Mouse (Mus musculus): ENCODE data around the gene Nqo2. TPM values are rescaled to one million over a fixed set of nuclear protein-coding genes. Genes with fewer than 3 reads are reported as not detected.
A peak's percentile ranks its signal among the peaks of the same experiment; 100 is the strongest.
"Not testable (repeated sequence)": the region's sequence is repeated elsewhere in the genome, so short reads cannot be mapped to it uniquely, and the experiment has no call there.

Gene Nqo2
- 93.7 and 94.6 TPM in 2 replicates for total RNA-seq (2015)
- total RNA-seq (2017), result 77.5 and 81.5 TPM in 2 replicates

DNA sequence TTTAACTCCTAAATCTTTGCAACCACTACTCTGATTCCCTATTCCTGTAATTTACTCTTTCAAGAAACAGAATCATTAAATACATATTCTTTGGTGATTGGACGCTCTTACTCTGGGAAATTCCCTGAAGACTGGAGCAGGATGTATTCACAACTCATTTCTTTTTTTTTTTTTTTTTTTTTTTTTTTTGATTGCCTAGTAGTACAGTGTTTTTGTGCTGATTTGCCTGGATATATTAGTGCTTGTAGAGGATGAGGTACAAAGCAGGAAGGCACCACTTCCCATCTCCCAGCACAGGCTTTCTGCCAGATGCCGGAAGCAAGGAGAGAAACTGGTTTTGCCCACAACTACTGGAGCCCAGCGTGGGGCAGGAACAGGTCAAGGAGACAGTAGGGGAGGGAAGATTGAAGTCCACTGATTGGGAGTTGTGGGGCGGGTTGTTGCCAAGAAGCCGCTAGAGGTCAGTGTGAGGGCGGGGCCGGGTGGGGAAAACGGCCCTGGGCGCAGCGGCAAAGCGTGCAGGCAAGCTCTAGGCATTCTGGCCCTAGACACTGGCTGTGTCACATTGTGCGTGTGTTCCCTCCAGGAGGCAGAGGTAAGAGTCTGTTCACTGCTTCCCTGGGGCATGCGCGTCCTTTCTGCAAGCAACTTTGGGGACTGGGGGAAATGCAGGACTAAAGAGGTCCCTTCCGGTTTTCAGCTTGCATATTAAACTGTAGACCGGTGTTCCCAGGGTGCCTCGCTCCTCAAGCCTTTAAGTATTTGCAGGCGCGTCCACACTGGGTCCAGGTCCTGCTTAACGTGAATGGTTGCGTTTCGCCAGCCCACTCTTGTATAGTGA, at the start of gene Nqo2:
Gene Nqo2 (plus strand): TSS at position 482 of the 841 bp plus-strand sequence.
- ATAC-seq (ENCODE audit: poor library complexity, severe bottlenecking), result peak; percentile 74

DNA sequence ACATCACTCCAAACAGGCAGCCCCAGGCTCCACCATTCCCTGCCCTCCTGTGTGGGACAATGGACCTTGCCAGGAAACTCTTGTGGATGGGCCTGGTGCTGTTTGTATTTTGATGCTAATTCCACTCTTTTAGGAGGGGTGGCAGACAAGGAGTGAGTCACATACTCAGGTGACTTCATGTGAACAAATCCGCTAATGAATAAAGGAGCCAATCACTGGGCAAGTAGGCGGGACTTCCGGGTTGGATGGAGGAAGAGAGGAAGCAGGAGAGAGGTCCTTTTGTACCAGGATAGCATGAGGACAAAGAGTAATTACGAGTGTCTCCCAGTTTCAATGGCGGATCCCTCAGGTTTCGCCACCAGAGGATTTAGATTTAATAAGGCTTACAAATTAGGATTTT, 43.4 kb upstream of the Nqo2 start:
- ATAC-seq (ENCODE audit: poor library complexity, severe bottlenecking), result no peak

DNA sequence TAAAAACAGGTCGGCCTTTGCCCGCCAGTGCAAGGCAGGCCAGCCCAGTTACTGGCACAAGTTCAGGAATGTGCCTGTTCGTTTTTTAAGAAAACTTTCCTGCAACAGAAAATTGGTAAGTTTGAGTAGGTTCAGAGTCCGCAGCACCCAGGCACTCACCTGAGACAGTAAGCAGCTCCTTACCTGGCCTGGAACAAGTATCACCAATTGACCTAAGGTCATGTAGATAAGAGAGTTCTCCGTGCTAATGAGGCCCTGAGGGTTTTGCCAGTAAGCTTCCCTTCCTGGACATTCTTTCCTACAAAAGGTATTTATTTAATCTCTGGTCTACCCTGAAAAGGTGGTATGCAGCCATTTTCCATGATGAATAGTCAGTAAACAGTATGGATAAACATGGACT, 42.8 kb upstream of the Nqo2 start:
- no peak for ATAC-seq (ENCODE audit: poor library complexity, severe bottlenecking)

DNA sequence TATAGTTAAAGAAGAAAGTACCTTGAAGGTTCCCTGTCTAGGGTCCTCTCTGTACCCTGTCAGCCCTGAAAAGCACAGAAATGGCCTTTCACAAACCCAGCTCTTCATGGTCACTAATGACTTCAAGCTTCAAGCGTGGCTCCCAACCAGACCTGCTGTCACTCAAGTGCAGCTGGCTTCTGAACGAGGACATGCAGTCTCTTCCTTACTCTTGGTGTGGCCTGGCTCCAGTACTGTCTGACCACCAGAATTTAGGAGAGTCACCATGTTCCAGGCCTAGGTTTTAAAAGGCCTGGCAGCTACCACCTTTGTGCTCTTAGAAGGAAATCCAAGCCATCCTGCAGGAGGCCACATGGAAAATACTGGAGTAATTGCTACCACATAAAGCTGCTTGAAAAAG, 34.2 kb upstream of the Nqo2 start:
- no peak for ATAC-seq (ENCODE audit: poor library complexity, severe bottlenecking)

DNA sequence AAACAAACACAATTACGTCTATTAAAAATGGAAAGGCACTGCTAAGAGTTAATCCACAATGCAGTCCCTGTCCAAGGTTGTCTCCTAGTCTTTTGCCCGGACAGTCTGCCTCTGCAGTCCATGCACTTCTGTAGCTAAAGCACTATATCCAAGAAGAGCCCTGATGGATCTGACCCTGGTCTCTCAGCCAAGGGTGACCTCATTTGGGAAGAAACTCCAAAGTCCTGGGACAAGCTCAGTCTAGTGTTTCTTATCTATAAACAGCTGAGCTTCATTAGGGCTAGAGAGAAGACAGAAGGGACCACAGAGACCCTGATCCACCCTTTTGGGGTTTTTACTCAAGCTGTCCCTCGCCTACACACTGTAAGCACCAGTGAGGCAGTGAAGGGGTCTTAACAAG, 33.6 kb upstream of the Nqo2 start:
- no peak for ATAC-seq (ENCODE audit: poor library complexity, severe bottlenecking)

DNA sequence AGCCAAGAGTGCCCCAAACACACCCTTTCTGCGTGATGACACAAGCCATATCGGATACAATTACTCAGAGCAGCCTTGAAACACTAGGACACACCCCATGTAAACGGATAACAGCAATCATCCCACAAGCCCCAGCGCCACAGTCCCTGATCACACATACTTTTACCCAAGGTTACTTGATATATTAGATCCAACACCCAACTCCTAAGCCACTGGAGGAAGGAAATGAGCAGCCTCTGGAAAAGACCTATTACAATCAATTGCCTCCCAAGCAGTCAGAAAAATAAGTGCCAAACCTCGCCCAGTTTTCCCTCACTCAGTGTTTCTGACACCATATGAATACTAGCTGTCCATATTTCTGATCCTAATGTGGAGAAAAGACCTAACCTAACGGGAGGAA, 29.7 kb upstream of the Nqo2 start:
- ATAC-seq (ENCODE audit: poor library complexity, severe bottlenecking), result no peak

DNA sequence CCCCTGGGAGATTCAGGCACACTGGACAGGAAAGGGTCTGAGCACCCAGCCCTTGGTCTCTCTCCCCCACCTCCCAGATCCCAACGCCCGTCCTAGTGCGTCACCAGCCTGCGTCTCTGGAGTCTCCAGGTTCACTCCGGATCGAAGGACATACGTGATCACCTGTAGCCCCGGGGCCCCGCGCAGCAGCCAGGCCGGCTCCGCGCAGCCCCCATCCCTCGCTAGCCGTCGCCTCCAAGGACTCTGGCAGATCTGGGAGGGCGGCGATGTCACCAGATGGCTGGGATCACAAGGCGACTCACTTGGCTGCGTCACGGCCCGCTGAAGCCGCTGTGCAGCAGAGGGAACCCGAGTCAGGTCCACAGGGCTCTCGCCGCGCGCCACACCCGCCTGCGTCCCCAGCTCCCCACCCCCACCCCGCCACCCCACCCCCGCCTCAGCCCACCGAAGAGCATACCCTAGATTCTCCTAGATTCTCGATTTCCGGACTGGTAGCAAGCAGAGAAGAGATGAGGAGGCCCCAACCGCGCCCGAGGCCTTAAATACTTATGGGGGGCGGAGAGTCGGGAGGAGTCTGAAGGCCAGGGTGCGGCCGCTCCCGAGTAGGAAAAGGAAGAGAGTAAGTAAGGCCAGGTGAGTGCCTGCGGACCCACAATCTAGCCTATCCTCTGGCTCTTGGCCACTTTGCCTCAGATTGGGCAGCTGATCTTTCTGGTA, 28.9 kb upstream of the Nqo2 start:
- no peak for ATAC-seq (ENCODE audit: poor library complexity, severe bottlenecking)

DNA sequence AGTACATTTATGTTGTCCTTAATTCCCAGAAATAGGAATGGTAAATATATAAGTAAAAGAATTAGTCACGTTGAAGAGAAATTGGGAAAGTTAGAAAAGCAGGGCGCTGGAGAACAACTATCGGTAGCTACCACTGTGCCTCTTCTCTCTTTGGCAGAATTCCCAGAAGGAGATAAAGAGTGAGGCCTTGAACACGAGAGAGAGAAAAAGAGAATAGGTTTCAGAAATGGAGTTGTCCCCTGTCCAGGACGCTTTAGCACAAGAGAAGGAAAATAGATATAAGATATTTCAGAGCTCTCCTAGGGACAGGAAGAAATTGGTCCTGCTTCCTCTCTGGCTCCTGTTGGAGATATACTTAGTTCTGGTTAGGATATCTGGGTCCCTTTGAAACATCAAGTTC, 27.3 kb upstream of the Nqo2 start:
- no peak for ATAC-seq (ENCODE audit: poor library complexity, severe bottlenecking)

DNA sequence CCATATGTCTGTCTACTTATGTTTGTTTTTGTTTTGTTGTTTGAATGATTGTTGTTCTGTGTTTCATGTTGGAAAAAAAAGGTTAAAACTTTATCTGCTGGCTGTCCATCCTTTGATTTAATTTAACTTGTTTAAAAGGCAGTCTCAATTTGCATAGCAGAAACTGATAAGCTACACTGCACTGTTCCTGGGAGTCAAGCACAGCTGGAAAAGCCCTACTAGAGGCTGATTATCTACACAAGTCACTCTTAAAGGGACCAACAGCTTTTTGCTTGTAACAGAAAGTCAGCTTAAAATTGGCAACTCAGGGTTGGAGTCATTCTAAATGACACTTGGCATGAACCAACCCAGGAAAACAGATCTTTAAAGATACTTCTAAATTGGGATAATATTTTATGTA, 26.9 kb upstream of the Nqo2 start:
- ATAC-seq (ENCODE audit: poor library complexity, severe bottlenecking), result not testable (repeated sequence)

DNA sequence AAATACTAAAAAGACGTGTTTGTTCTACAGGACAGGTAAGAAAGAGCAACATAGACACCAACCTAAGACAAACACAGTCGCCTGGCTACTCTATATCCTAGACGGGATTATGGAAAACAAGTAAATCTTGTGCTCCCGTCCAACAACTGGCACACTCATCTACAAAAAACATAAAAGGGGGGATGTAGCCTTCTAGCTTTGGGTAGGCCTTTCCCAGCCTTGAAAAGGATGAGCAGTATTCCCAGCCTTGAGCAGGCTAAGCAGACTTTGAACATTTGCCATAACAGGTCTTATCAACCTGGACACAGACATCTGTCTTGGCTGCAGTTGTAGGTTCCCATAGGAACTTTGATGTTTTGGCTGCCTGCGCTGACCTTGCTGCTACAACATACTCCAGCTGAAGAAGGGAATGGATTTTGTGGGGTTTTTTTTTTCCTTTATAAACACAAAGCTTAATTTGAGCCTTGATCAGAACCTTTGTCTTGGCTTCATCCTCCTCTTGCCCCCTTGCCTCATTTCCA, 23.1 kb upstream of the Nqo2 start:
- ATAC-seq (ENCODE audit: poor library complexity, severe bottlenecking), result no peak

DNA sequence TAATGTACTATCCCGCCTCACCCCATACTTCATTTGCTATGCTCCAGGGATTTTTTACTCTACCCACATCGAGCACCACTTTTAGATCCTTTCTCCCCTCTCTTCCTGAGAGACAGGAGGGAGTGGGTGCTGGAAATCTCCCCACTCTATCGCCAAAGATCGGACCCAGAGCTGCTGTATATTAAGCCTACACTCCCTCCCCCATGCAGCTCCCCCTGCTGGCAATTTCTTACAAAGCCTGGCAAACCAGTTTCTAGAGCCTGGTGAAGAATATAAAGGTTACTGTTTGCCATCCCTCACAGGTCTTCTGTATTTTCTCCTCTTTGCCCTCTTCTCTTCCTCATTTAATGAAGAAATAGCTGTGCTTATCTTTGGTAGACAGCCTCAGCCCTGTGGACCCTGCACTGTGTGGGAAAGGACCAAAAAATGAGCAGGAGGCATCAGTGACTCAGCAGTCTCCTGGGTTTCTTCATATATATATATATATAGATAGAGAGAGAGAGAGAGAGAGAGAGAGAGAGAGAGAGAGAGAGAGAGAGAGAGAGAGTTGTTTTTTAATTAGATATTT, 22.2 kb upstream of the Nqo2 start:
- no peak for ATAC-seq (ENCODE audit: poor library complexity, severe bottlenecking)

DNA sequence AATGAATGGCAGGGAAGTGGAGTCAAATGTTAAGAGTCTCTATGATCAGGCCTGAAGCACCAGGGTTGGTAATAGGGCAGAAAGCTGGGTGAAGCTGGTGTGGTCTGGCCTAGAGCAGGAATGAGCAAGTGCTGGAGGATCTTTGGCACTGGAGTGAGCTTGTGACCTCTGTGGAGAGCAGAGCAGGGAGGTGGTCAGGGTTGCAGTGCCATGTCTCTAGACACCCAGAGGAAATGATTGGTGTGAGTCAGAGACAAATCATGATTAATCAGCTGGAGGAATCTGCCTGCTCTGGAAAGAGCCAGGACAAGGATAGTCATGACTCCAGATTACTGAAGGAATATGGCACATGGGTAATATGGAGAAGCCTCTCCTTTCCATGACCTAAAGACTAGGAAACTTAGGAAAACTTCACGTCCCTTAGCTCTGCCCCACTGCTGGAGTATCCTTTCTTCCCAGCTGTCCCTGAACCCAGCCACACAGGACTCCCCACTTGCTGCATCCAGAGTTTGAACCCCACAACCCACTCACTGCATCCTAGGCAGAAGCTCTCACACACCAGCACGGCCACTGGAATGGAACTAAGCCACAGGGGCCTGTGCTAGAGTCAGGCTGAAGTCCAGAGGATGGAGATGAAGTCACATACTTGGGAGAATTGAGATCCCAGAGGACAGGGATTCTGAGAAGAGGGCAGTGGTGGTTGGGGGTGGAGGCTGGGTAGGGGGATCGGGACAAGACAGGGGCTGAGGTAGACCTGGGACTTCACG, 13.0 kb upstream of the Nqo2 start:
- no peak for ATAC-seq (ENCODE audit: poor library complexity, severe bottlenecking)

DNA sequence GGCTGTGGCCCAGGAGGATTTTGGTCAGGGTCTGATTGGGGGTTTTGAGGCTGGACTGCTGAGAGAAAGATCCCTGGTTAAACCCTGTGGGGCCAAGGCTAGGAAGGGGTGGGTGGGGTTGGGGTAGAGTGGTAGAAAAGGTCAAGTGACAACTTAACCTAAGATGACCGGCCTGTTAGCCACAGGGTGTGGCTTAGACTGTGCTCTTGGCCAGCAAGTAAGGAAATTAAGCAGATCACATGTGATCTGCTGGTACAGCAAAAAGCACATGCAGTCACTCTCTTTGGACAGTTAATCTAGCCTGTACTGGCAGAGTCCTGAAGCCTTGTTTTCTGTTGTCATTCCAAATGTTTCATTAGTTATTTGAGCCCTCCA, 12.4 kb upstream of the Nqo2 start:
- ATAC-seq (ENCODE audit: poor library complexity, severe bottlenecking), result no peak

DNA sequence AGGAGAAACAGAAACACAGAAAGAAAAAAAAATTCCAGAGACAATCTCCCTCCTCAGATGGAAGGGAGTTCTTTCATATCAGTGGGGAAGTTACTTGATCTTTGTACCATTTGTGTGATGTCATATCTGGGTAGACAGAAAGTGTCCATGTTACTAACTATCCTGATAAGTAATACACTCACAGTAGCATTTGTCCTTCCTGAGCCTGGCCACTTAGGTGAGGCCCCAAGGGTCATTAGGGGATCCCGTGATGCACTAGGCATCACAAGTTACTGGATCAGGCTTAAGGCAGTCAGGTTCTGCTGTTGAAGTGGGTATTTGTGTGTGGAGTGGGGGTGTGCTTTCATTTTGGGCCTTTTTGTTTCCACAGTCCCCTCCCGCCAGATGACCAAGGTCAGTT, 11.5 kb upstream of the Nqo2 start:
- no peak for ATAC-seq (ENCODE audit: poor library complexity, severe bottlenecking)

DNA sequence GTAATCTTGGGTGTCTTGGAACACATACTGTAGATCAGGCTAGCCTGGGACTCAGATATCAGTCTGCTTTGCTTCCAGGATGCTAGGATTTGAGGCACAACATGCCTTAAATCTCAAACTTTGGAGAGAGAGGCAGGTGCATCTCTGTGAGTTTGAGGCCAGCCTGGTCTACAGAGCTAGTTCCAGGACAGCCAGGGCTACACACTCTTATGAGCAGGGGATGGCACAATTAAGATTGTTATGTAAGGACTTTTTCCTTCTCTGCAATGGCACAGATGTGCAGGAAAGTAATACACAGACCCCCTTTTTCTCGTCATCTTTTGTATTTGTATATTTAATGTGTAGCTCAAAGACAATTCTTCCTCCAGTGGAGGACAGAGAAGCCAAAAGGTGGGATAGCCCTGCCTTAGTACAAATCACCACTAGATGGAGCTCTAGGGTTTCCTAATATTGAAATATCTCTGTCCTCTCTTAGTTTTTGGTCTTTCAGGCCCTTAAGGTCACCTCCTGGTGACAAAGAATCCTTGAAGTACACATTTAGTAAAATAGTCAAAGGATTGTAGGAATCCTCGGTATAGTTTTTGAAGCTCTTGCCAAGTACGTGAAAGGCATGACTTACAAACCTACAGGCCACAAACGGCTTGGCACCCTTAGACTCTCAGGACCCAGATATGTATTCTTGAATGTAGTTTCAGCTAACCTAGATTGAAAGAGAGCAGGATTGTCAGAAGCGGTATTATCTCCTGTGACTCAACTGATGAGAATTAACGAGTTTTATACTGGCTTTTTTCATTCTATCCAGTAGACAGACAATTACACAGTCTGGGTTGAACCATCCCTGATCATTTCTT, 7.7 kb upstream of the Nqo2 start:
- ATAC-seq (ENCODE audit: poor library complexity, severe bottlenecking), result peak; percentile 89

DNA sequence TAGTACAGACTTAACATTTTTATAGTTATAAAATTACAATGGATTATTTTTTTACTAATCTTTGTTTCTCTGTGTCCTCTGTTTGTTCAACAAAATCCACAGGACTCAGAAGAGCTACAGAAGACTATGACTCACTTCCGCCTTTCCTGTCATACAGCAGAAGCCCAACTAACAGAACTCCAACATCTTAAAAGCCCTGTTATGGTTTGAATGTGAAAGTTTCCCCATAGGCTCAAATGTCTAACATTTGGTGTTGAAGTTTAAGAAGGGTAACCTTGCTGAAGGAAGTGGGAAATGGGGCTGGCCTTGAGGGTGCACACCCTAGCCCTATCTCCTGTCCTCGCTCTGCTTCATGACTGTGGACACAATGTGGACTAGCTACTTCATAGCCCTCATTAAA, 4.7 kb upstream of the Nqo2 start:
- ATAC-seq (ENCODE audit: poor library complexity, severe bottlenecking), result no peak

DNA sequence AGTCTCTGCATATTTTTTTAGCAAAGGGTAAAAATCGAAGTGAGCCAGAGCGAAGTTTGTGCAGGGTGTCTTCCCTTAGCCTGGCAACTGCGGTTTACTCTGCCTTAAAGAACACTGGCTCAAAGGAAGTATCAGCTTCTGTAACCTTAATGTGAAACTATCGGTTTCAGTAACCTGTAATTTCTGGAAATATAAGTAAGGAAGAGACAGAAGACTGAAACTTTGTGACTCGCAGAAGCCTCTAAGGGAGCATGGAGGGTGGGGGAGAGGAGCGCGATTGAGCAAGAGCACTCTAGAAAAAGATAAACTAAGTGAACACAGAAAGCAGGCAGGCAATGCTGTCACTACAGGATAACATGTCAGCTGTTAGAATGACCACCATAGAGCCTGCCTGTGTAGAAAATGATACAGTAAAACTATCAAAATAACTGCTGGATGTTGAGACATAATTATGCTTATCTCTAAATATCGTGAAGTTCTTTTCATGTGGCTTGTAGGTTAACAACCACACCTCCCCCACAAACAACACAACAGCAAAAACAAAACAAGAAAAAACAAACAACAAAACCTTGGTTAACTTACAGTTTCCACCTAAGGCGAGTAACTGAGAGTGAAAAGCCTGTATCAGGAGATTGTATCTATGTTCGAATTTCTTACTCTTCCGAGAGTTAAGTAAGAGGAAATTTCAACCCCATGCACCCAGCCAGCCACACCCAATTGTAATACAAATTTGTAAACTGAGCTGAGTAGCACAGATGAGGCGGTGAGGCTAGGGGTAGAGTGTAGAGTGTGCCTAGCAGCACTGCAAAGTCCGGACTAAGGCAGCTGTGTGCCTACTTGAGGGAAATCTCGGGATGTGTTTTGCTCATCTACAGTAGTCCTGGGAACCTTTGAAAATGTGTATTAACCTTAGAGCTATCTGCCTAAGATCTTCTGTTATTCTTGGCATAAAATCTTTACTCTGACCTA, 853 bp downstream of the Nqo2 start:
- peak; percentile 61 for ATAC-seq (ENCODE audit: poor library complexity, severe bottlenecking)

DNA sequence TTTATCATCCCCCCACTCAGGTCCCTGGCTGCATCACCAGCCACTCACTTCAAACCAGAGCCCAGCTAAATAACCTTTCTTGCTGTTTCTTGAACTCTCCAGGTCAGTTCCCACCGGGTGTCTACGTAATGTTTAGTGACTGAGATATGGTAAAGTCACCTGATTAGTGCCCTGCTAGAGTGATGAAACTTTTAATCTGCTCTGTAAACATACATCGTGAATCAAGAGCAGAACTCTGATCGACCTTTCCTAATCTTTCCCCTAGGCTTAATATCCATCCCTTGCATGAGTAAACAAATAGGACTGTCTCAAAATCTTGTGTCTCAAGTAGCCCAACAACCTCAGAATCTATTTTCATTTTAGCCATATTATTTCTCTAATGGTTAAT, 1.5 kb downstream of the Nqo2 start:
- 0 out of 2 replicates have a peak, but pooled peaks have one; percentile 9 for ATAC-seq (ENCODE audit: poor library complexity, severe bottlenecking)

DNA sequence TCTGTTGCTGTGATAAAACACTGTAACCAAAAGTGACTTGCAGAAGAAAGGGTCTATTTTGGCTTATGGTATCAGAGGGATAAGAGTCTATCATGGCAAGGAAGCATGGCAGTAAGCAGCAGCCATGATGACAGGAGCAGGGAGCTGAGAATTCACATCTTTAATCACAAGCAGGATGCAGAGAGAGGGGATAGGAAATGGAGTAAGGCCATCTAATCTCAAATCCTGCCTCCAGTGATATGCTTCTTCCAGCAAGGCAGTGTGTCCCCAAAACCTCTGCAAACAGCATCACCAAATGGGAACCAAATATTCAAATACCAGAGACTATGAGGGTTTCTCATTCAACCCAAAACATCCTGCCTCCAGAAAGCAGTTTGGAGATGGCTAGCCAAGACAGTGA, 2.1 kb downstream of the Nqo2 start:
- ATAC-seq (ENCODE audit: poor library complexity, severe bottlenecking), result no peak

Measured in megakaryocyte, adult 5-6 weeks (primary cell).